Mouse (Mus musculus) retina, embryonic 14.5 days (tissue): Measurements from ENCODE around the gene A630076J17Rik.
A peak's percentile ranks its signal among the peaks of the same experiment; 100 is the strongest.

Source experiments
- DNase-seq: peaks from one replicate; pipeline ENCODE4 v3.0.0-alpha.2; 2015; ENCODE audit warnings: low spot score

The A630076J17Rik gene

DNA sequence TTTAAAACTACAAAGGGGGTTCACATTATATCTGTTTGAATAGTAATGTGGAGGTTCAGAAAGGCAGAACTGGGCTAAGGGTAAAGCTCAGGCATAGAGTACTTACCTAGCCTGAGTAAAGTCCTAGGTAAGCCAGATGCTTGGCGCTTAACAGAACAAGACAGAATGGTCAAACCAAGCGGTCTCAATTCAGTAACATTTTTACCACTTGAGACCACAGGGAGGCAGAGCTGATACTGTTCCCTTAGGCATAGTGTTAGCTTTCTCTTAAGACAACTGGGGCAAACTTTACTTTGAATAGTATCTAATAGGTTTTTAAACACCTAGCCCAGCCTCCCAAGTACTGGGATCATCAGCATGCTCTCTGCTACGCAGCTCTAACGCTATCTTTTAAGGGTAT lies 45.6 kb downstream of the A630076J17Rik start:
- peak; percentile 12 for DNase-seq

- DNase-seq: no peak
These were observed 46.2 kb downstream of the A630076J17Rik start for GRCm38 (mm10) chr3:107276626-107277025.

DNA sequence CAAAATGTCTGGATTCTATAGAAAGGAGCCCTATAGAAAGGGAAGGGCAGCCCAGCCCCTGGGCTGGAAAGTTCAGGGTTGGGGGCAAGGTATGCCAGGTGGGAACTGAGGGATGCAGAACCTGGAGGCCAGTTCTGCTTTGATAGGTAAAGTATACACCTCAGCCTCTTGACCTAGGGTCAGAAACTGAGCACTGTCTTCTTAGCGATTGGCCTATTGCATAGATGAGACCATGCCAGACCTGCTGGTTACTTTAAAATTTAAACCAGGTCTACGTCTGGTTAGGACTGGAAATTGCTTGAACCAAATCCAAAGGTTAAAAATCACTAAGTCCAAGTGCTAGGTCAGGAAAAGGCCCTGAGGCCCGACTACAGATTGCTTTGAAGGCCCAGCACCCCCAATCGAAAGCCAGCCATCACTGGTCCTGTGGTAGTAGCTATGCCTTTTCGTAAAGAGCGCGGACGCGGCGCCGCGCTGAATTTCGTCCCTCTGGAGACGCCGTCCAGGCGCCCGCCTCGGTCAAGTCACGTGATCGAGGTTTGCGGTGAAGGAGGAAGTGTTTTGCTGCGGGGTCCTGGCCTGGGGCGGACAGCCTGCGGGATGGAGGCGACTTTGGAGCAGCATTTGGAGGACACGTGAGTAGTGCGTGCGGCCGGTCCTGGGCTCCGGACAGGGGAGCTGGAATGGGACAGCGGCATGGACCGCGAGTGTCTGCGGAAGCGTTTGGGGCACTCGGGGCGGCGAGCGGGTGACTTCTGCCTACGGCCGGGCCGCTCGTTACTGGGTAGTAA lies 48.3 kb downstream of the A630076J17Rik start, which contains the start of gene Lamtor5:
Gene Lamtor5, plus strand, starts transcription at position 380 of the 791 bp plus-strand sequence.
- peak; percentile 93 for DNase-seq
